Mouse (Mus musculus) layer of hippocampus, adult 18-20 months (tissue): ENCODE data around the gene Gm29094. TPM values are rescaled to one million over a fixed set of nuclear protein-coding genes. Genes with fewer than 3 reads are reported as not detected.
"Not testable (repeated sequence)": the region's sequence is repeated elsewhere in the genome, so short reads cannot be mapped to it uniquely, and the experiment has no call there.

Source experiments
- DNase-seq, 2 experiments: peaks; one replicate each; pipeline ENCODE4 v3.0.0; 2022; ENCODE audit warnings: low spot score in 2 of 2
- total RNA-seq, 2 experiments: library from RNA; stranded (reverse); gene quantifications; 2 replicates each; pipeline ENCODE4 v1.2.3; 2021

The Gm29094 gene
- total RNA-seq, 2 experiments from 2014 or later = not detected

DNA sequence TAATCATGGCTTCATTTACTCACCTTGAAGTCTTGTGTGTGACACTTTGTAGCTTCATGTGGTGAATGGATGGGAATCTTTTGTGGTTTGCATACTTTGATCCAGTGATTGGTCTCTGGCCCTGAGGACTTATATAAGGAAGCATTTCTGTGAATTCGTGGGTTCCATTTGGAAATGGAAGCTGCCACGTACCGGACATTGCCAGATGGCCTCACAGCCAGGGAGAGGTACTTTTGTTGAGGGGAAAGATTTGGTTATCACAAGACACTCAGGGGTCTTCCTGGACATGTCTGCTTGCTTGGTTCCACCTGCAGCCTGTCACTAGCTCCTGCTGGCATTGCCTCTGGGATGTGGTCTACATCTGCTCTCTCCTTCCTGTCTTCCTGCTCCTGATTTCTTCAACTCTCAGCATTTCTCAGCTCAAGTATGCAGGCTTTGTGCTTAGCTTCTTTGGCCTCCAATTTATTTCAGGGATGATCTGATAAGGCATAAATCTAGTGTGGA, 41.4 kb downstream of the Gm29094 start:
- not testable (repeated sequence) for DNase-seq

DNA sequence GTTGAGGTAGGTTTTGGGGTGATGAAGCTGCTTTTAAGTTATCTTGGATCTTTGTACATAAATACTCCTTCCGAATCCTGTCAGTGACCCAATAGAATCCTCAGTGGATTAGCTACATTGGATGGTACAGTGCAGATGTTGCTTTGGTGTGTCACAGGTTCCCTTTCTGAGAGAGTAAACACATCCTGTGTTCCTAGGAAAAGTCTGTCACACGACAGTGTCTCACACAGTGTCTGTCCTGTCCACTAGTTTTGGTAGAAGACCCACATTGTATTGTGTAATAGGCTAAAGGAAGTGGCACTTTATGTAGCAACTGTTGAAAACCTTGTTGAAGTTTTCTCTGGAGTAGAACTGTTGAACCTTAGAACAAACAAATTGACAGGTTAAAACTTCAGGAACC, 54.2 kb downstream of the Gm29094 start:
- DNase-seq = no peak

DNA sequence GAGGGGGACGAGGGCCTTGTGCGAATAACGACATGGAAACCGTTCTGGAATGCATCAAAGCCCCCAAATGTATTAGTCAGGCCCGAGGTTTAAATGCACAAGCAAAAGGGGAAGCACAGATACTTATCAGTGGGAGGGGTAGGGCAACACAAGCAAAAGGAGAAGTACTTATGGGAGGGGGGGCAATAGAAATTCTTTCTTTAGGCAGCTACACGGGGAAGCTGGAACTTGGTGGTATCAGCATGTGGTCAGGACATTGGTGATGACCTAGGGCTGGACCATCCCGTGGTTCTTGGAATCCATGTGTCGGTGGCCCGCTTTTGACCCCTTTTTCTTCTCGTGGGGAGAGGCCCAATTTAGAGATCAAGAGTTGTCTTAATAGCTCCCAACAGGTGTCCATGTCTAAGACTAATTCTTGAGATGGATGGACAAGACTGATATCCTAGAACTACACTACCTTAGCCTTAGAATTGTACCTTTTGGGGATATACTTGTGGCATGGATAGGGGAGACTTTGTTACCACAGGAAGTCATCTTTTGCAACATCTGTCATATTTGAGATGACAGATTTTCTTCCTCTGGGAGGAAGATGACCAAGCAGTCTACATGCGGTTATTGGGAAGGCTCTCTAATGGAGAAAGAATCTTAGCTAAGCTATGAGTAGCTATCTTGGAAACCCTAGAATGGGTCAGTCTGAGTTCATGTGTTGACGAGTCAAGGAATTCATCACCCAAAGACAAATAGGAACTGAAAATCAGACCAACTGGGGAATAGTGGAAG, 57.6 kb downstream of the Gm29094 start:
- no peak for DNase-seq

DNA sequence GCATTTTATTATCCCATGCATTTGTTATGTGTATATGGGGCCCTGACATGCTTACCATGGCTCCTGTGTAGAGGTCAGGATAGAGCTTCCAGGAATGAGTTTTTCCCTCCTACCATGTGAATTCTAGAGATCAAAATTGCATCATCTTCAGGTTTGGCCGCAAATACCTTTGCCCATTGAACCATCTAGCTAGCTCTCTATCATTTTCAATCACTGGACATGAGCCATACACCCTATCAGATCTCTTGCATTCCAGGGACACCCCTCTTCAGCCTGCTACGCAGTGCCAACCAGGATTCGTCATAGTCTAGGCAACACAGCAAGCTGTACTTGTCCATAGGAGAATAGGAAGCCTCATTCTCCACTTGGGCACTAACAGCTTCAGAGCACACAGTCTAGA, 64.8 kb downstream of the Gm29094 start:
- DNase-seq = no peak

DNA sequence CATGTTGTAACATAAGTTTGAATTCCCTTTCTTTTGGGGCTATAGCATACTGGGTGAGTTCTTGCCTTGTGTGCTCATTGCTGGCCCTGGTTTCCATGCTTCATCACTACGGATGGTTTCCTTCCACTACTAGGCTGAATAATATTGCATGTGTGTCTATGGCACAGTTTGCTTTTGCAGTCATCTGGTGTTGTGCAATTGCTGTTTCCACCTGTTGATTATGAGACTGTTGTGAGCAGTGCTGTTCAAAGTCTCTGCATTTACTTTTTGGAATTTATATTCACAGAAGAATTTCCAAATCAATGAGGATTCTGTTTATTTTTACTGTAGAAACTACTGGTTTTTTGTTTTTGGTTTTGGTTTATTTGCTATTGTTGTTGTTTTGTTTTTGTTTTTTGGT, 65.4 kb downstream of the Gm29094 start:
- DNase-seq = no peak

Other genes with a start within 250 kb of the Gm29094 start
- gene Bcl2a1a, start 242.5 kb upstream of the Gm29094 start, total RNA-seq = not detected
- under 1 TPM; 0.36 to 0.42 TPM for gene Trim43b, start 106.5 kb upstream of the Gm29094 start, total RNA-seq
- gene Bcl2a1b, start 170 bp upstream of the Gm29094 start, total RNA-seq = 1 to 10 TPM in 1 of 2 experiments, not detected in 1; 1.1 TPM
- 10 to 100 TPM; 32.4 to 41.5 TPM for gene Mthfs, start 11.3 kb downstream of the Gm29094 start, total RNA-seq